Mouse (Mus musculus) limb, embryonic 11.5 days (tissue): Measurements from ENCODE around the gene Mon1b. TPM values are rescaled to one million over a fixed set of nuclear protein-coding genes. Genes with fewer than 3 reads are reported as not detected.

Experiments used
- ATAC-seq: fragments of 200-750 bp; cut with Nextera tagmentation; 2 replicates; pipeline ENCODE4 v1.8.0; 2017; ENCODE audit warnings: low read depth; ENCODE audit not compliant: insufficient number of reproducible peaks, low FRiP score, low TSS enrichment
- DNase-seq: peaks from one replicate; pipeline ENCODE4 v3.0.0-alpha.2; 2015; ENCODE audit warnings: low spot score
- H3K27ac ChIP-seq: fragments of 300-500 bp; sonication (generic); replicated peaks from 2 replicates; pipeline ENCODE4 v1.5.1; 2014; ENCODE audit warnings: low read depth, mild to moderate bottlenecking, low read length
- H3K27me3 ChIP-seq: fragments of 300-500 bp; sonication (generic); 2 replicates; pipeline ENCODE4 v1.6.1; 2014; ENCODE audit warnings: mild to moderate bottlenecking, low read length, mixed read lengths; ENCODE audit not compliant: control insufficient read depth, insufficient read depth
- H3K36me3 ChIP-seq: fragments of 300-500 bp; sonication (generic); 2 replicates; pipeline ENCODE4 v1.6.1; 2014; ENCODE audit warnings: mild to moderate bottlenecking, low read length, moderate library complexity, mixed read lengths; ENCODE audit not compliant: control insufficient read depth, insufficient read depth
- H3K4me1 ChIP-seq: fragments of 300-500 bp; sonication (generic); 2 replicates; pipeline ENCODE4 v1.6.1; 2014; ENCODE audit warnings: low read length, mixed read lengths; ENCODE audit not compliant: control insufficient read depth, insufficient read depth
- H3K4me2 ChIP-seq: fragments of 300-500 bp; sonication (generic); 2 replicates; pipeline ENCODE4 v1.6.1; 2014; ENCODE audit warnings: low read depth, mild to moderate bottlenecking, moderate library complexity; ENCODE audit not compliant: severe bottlenecking
- H3K4me3 ChIP-seq: fragments of 300-500 bp; sonication (generic); 2 replicates; pipeline ENCODE4 v1.5.1; 2014; ENCODE audit warnings: low read depth, low read length
- H3K9ac ChIP-seq: fragments of 300-500 bp; sonication (generic); 2 replicates; pipeline ENCODE4 v1.6.1; 2014; ENCODE audit warnings: mild to moderate bottlenecking, low read length
- H3K9me3 ChIP-seq: fragments of 300-500 bp; sonication (generic); 2 replicates; pipeline ENCODE4 v1.6.1; 2016; ENCODE audit warnings: low read length; ENCODE audit not compliant: control insufficient read depth
- WGBS: fragments of 180-500 bp; shearing (Covaris S2); extraction: QIAGEN DNeasy Blood & Tissue Kit; methylation state at CpG from one replicate; pipeline ENCODE4 v1.1.7; 2014; 5-methylcytosine and 5-hydroxymethylcytosine counted together
- polyA plus RNA-seq: library from polyadenylated mRNA; unstranded; fragments of >200 nt; fragmentation: Nextera tagmentation; extraction: Ambion mirVana; gene quantifications from 2 replicates; pipeline ENCODE4 v1.2.1, GENCODE M21; 2014

Mon1b gene
- polyA plus RNA-seq, 1 experiment from 2014 or later = 6.9 TPM

DNA sequence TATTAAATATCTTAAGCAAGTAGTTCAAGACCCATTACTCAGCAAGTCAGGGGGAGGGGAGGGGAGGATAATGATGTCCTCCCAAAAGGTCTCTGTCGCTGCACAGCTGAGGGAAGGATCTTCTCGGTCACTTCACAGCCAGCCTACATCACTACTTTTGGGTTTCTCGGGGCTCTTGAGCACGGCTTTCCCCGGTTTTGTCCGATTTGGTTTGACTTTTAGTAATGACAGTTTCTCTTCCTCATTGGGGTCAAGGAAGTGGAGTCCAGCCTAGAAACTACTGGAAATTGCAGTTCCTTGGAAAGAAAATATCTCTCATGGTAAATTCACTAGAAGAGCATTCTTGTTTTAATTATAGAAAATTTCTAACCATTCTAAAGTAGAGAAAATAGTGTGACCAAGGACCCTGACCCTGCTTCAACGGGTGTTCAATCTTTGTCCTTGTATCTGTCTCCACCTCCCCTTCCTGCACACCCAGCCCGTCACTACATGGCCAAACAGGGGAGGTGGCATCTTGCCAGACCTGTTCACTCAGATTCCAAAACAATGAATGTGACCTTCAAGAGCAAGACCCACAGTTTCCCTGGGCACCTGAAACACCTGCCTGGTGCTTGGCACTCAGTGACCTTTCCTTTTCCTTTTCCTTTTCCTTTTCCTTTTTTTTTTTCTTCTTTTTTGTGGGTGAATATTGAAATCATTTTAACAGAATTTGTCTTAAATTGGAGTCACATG is 8.3 kb downstream of the Mon1b start:
- Histone ChIP-seq H3K4me1 (no peaks in the 10 kb centered on the region), H3K27ac (no peak overlapping the region), H3K27me3 (no peaks in the 10 kb centered on the region), H3K9ac (no peak overlapping the region), H3K4me2 (no peak overlapping the region), H3K4me3 (no peak overlapping the region), H3K9me3 (no peaks in the 10 kb centered on the region), H3K36me3 (peaks cover 8% of the 10 kb centered on the region)
- no peak for DNase-seq
- no peak for ATAC-seq
- 84% methylated on average over 8 of the region's 8 CpGs for WGBS

DNA sequence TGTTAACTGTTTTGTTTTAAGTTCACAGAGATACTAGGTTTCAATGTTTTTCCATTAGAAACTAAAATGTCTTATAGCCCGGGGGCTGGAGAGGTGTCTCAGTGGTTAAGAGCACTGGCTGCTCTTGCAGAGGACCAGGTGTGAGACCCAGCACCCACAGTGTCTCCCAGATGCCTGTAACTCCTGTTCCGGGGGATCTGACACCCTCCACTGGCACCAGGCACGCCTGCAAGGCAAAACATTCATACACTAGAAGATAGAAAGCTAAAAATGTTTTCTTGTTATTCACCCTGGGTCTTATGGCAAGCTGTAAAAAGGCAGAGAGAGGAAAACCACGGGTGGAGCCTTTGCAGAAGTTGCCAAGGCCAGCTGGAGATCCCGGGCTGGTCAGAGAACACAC is 9.8 kb downstream of the Mon1b start:
- no peaks in the 10 kb centered on the region for H3K9me3 ChIP-seq

DNA sequence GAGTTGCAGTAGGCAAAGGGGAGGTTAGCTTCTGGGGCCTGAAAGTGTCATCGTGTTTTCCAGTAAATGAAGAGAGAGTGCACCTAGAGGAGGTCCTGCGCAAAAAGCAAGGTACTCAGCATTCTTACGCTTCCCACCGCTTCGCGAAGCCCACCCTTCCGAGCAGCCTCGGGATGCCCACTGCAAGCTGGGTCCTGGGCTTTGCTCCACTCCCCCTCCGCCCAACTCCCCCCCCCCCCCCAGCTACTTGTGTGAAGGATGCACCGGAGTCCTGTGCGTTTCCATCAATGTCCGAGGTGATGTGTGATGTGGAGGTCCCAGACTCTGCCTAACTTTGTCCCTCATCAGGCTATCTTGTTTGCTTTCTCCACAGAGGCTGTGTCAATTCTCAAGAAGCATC is 17.1 kb downstream of the Mon1b start:
- H3K36me3 ChIP-seq = no peaks in the 10 kb centered on the region
- H3K4me3 ChIP-seq = no peak overlapping the region
- H3K27me3 ChIP-seq = no peaks in the 10 kb centered on the region
- H3K4me2 ChIP-seq = no peak overlapping the region
- no peak overlapping the region for H3K27ac ChIP-seq
- H3K4me1 ChIP-seq = no peaks in the 10 kb centered on the region
- WGBS = 80% methylated on average over 12 of the region's 12 CpGs
- no peak overlapping the region for H3K9ac ChIP-seq
- ATAC-seq (no peak), DNase-seq (no peak)
- no peaks in the 10 kb centered on the region for H3K9me3 ChIP-seq

More for the DNA sequence above, 9.8 kb downstream of the Mon1b start:
- no peaks in the 10 kb centered on the region for H3K27me3 ChIP-seq
- H3K4me1 ChIP-seq = no peaks in the 10 kb centered on the region
- H3K36me3 ChIP-seq = peaks cover 6% of the 10 kb centered on the region
- no peak overlapping the region for H3K27ac ChIP-seq
- no peak for ATAC-seq
- H3K4me2 ChIP-seq = no peak overlapping the region
- H3K9ac ChIP-seq = no peak overlapping the region
- WGBS = 73% methylated on average over 5 of the region's 5 CpGs
- no peak for DNase-seq
- no peak overlapping the region for H3K4me3 ChIP-seq

DNA sequence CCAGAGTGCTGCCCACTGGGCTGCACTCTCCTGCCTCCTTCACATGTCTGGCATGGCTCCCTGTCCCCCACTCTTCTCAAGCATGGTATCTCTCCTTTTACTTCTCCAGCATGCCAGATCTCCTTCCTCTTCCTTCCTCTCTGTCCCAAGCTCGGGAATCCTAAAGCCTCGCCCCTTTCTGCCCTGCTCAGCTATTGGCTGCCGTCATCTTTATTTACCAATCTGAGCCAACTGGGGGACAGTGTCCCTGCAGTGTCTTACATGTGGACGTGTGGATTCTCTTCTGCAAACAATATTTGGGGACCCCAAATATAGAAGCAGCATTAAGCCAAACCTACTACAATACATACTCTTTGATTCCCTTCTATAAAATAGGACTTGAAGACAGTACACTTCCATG is 17.8 kb downstream of the Mon1b start:
- no peak overlapping the region for H3K27ac ChIP-seq
- ATAC-seq (no peak), DNase-seq (no peak)
- H3K27me3 ChIP-seq = no peaks in the 10 kb centered on the region
- H3K4me3 ChIP-seq = no peak overlapping the region
- no peaks in the 10 kb centered on the region for H3K4me1 ChIP-seq
- no peaks in the 10 kb centered on the region for H3K36me3 ChIP-seq
- no peaks in the 10 kb centered on the region for H3K9me3 ChIP-seq
- H3K4me2 ChIP-seq = no peak overlapping the region
- no peak overlapping the region for H3K9ac ChIP-seq
- 61% methylated on average over 4 of the region's 4 CpGs for WGBS

DNA sequence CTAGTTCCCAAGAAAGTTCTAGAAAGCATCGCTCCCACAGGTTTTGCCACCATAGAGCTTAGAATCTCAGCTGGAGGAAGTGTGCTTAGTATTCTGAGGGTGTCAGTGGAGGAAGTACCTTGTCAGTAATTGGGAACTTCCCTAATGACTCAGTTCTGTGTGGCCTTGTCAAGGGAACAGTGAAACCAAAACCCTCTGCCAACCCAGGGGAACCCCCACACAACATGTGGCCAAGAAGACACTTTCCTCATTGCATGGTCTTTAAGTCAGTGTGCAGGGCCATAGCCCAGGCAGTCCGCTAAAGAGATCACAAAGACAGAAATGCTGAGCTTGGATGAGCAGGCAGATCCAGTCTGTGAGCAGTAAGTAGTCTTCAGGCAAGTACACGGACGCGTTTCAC is 20.8 kb downstream of the Mon1b start:
- no peak overlapping the region for H3K9ac ChIP-seq
- H3K36me3 ChIP-seq = no peaks in the 10 kb centered on the region
- no peaks in the 10 kb centered on the region for H3K27me3 ChIP-seq
- H3K9me3 ChIP-seq = no peaks in the 10 kb centered on the region
- H3K4me2 ChIP-seq = no peak overlapping the region
- no peak for ATAC-seq
- no peak overlapping the region for H3K4me3 ChIP-seq
- no peak for DNase-seq
- no peak overlapping the region for H3K27ac ChIP-seq
- WGBS = 92% methylated on average over 5 of the region's 5 CpGs
- H3K4me1 ChIP-seq = no peaks in the 10 kb centered on the region

DNA sequence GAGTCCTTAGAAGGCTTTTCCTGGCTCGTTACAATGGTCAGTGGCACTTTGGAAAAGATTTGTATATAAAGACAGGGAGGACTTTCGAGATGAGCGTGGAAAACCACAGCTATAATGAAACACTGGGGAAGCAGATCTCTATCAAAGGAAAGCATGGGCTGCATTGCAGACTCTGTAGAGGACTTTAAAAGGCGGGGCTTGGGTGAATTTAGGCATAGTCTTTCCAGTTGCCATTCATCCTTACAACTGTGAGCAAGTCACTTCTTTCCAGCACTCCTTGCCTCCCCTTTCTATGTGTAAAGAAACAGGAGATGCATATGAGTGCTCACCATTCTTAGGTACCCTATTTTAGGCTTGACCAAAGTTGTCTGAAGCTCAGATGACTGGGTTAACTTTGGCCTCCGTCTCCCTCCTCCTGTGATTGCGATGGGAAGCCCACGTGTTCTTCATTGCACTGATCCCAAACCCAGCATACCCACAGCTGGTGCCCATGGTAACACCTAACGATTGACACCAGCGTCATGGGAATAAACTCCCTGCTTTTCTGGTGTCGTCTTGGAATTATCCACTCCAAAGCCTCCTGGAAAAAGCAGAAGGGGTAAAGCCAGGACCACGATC is 21.4 kb downstream of the Mon1b start:
- no peak for ATAC-seq
- Histone ChIP-seq H3K27me3 (no peaks in the 10 kb centered on the region), H3K4me2 (no peak overlapping the region), H3K4me1 (no peaks in the 10 kb centered on the region), H3K9ac (no peak overlapping the region), H3K27ac (no peak overlapping the region), H3K36me3 (no peaks in the 10 kb centered on the region), H3K4me3 (no peak overlapping the region), H3K9me3 (no peaks in the 10 kb centered on the region)
- WGBS = 80% methylated on average over 11 of the region's 11 CpGs
- no peak for DNase-seq

DNA sequence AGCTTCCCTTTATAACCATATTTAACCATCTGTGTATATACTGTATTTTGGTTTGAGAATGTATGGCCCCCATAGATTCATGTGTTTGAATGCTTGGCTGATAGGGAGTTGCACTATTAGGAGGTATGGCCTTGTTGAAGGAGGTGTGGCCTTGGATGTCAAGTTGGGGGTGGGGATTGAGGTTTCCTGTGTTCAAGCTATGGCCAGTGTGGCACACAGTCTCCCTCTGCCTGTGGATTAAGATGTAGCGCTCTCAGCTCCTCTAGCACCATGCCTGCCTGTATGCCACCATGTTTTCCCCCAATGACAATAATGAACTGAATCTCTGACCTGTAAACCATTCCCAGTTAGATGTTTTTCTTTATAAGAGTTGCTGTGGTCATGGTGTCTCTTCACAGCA is 24.7 kb downstream of the Mon1b start:
- ATAC-seq (no peak), DNase-seq (no peak)
- Histone ChIP-seq H3K9me3 (no peaks in the 10 kb centered on the region), H3K27me3 (no peaks in the 10 kb centered on the region), H3K4me3 (no peak overlapping the region), H3K4me1 (no peaks in the 10 kb centered on the region), H3K27ac (no peak overlapping the region), H3K9ac (no peak overlapping the region), H3K4me2 (no peak overlapping the region), H3K36me3 (no peaks in the 10 kb centered on the region)
- 77% methylated on average over 1 of the region's 1 CpGs for WGBS

DNA sequence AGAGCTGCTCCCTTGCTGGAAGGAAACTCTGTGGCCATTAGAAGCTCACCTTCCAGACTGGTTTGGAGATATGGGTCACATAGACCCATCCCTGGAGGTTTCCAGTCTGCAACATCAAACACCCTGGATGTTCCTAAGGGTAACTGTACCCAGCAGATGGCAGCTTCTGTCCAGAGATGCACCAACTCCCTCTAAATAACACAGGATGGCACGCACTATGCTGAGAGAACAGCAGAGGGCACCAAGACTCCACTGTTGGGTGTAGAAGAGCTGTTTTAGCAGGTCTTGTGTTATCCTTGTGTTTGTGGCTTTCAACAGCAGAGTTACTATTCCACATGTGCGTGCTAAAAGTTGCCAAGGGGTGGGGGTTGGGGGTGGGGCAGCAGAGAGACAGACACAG is 29.2 kb downstream of the Mon1b start:
- H3K9me3 ChIP-seq = no peaks in the 10 kb centered on the region
- no peak overlapping the region for H3K4me3 ChIP-seq
- H3K4me2 ChIP-seq = no peak overlapping the region
- ATAC-seq (peak; percentile 72), DNase-seq (peak; percentile 89)
- WGBS = 7% methylated on average over 2 of the region's 2 CpGs
- H3K4me1 ChIP-seq = peaks cover 2% of the 10 kb centered on the region; the same call in 1 of the 2 replicates
- no peak overlapping the region for H3K9ac ChIP-seq
- H3K27ac ChIP-seq = no peak overlapping the region
- no peaks in the 10 kb centered on the region for H3K36me3 ChIP-seq
- H3K27me3 ChIP-seq = no peaks in the 10 kb centered on the region
